Mouse (Mus musculus): ENCODE measurements around the gene Kalrn.

The Kalrn gene

DNA sequence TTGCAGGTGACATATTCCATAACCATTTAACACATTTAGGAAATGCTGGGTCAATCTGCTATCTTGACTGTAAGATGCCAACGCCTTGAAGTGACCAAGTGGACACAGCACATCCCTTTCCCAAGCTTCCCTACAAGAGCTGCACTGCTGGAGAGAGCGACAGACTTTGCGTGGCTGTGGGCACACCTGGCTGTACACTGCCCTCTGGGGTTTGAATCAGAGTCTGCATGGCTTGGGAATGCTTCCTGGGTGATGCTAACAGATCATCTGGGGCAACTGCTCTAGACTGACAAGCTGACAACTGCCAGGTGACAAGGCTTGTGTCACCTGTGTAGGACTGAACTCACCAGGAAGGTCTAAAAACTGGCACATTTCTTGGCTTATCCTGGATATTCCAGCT, 388.6 kb downstream of the Kalrn start:
- no peak for DNase-seq (ENCODE audit: low spot score)

DNA sequence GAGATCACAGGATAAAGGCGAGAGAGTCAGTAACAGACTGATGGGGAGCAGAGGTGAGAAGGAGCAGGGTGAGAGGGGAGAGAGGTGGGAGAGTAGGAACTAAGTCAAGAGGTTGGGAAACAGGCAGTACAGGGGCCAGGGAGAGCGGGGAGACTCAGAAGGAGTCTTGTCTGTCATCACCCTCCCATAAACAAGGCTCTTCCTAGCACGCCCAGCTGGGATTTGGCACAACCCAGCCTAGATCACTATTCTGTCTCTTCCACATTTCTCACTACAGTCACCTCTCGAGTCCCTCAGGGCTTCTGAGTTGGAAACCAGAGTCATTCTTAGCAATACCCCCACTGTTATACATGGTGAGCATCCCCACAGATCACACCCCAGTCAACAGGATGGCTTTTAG, 390.1 kb downstream of the Kalrn start:
- DNase-seq (ENCODE audit: low spot score), result no peak

GRCm38 (mm10) chr16:34175625-34176024, 397.7 kb downstream of the Kalrn start:
- no peak for DNase-seq (ENCODE audit: low spot score)

DNA sequence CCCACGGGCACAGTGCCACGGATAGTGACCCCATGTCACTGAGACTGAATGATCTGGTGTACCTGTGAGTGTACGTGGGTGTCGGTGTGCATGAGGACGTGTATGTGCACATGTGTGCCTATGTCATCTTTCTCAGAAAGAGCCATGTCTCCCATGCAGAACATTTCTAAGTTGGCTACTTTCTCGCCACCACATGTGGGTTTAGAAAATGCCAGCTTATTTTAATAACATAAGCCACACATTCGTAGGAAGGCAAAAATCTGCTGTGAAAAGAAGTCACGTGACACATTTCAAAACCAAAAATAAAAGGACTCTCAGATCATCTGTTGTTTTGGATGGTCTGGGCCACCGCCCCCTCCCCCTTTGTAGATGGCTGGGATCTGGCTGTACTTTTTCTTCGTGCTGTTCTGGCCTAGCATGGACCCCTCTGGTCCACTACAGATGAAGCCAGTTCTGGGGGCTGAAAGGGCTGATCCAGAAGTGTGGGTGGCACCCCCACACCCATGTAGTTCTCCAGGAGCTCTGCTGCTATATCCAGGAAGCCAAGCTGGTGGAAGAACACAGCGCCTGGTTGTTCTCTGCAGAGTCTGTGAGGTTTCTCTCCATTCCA, 400.7 kb downstream of the Kalrn start:
- no peak for DNase-seq (ENCODE audit: low spot score)

GRCm38 (mm10) chr16:34167042-34167441, 406.3 kb downstream of the Kalrn start:
- DNase-seq (ENCODE audit: low spot score), result no peak

- DNase-seq (ENCODE audit: low spot score), result peak; percentile 62
Measured at GRCm38 (mm10) chr16:34163086-34163485, 410.2 kb downstream of the Kalrn start.

- no peak for DNase-seq (ENCODE audit: low spot score)
Measured at GRCm38 (mm10) chr16:34159576-34159975, 413.8 kb downstream of the Kalrn start.

DNA sequence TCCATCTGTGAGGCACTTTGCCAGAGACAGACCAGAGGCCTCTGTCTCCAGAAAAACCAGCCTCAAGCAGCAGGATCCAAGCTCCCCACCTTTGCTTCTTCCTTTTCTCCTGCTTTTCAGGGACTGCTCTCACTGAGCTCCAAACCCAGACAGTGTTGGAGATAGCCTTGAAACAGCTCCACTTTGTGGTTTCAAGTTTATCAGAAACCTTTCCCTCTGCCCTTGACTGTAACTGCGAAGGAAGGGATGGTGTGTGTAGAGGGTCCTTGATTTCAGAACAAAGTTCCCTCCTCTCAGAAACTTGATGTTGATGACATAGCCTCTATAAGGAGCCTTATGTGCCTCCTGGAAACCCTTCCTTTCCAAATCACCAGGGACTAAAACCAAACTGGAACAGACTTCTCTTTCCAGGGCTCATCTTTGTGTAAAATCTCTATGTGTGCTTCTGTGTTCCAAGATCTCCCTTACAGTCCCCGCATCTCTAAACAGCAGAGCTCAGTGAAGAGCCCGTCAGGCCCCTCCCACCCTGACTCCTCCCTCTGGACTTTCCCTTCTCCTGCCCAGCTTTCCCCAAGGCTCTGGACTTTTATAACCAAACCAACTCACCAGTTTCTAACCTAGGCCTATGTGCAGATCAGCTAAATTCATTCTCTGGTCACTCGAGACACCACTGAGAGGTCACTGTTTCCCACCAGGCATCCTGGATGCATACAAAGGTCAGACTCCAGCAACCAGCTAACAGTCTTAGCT, 415.8 kb downstream of the Kalrn start:
- peak; percentile 22 for DNase-seq (ENCODE audit: low spot score)

GRCm38 (mm10) chr16:34155696-34156095, 417.6 kb downstream of the Kalrn start:
- no peak for DNase-seq (ENCODE audit: low spot score)

DNA sequence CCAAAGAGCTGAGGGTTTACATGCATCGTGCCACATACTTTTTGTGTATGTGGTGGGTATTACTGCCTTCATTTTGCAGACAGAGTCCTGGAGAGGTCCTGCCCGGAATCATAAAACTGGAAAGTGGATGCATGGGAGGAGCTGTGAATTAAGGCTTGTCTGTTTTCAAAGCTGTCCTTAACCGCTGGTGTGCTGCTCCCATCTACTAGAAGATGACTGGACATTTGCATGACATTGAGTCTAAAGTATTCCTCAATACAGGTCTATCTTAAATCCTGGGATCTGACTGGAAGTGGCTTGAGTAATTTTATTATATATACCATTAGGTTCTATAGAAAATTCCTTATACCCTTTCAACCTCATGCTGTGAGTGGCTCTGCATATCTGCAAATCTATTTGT, 418.4 kb downstream of the Kalrn start:
- no peak for DNase-seq (ENCODE audit: low spot score)

- no peak for DNase-seq (ENCODE audit: low spot score)
Measured at GRCm38 (mm10) chr16:34151528-34152071, 421.7 kb downstream of the Kalrn start.

- no peak for DNase-seq (ENCODE audit: low spot score)
Measured at GRCm38 (mm10) chr16:34141670-34142069, 431.7 kb downstream of the Kalrn start.

- no peak for DNase-seq (ENCODE audit: low spot score)
Measured at GRCm38 (mm10) chr16:34135074-34135473, 438.3 kb downstream of the Kalrn start.

DNA sequence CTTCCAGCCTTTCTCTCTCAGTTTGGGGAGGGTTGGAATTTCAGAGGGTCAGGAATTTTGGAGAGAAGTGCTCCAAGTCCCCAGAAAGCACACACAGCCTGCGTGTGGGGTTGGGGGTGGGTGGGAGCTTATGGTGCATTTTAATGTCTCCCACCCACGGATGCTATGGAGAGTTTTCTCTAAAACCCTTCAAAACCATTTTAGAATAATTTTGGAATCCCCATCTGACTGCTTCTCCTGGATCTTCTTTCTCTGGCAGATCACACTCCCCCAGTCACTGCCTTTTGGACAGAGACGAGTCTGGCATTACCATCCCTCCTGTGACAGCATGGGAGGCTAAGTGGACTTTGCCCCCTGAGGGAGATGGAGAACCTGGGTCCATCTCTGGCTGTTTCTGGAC, 438.7 kb downstream of the Kalrn start:
- no peak for DNase-seq (ENCODE audit: low spot score)

DNA sequence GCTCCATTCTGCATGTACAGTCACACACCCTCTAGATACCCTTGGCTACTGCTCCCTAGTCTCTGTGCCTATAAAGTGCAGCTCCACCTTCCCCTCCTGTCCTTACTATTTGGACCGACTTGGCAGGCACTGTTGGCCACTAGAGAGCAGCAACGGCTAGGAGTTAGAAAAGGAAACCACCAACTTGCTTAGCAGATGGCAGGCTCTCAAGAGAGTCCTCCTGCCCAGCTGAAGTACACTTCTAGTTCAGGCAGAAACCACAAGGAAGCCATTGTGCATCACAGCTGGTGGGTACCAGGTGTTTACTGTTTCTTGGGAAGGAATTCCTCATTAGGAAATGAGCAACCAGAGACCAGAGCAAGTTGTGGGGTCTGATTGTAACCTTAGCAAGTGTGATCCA, 447.7 kb downstream of the Kalrn start:
- DNase-seq (ENCODE audit: low spot score), result peak; percentile 68

DNA sequence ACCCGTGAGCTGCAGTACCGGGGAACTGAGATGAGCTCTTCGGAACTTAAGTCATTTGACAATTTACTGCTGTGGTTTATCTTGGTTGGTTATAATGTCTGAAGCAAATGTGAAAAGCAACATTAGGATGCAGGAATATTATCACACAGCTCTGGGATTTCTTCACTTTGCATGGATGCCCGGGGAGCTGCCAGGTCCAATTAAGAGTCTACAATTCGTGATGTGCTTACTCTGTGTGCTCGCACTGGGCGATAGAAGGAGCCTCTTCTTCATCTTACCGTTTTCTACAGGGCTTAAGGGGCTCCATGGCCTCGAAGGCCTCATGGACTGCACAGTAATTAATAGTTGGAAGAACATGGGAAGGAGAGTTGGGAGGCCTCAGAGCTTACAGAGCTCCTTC, 450.8 kb downstream of the Kalrn start:
- no peak for DNase-seq (ENCODE audit: low spot score)

- DNase-seq (ENCODE audit: low spot score), result no peak
Measured at GRCm38 (mm10) chr16:34121288-34121687, 452.0 kb downstream of the Kalrn start.

DNA sequence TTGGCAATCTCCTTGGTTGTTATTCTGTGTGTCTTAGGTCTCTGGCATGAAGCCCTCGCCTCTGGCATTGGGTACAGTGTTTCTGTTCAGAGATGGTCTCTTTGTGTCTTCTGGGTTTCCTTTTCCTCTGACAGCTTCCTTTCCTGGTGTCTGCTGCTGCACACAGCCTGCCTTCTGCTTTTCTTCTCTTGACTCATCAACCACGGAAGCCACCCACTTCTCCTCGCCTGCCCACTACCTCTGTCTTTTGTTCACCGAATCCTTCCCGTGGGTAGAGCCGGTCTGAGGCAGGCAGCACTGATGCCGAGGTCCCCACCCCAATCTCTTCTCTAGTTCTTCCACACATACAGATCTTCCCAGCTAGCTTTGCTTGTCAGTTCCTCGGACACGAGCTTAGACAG, 452.5 kb downstream of the Kalrn start:
- DNase-seq (ENCODE audit: low spot score), result no peak

- no peak for DNase-seq (ENCODE audit: low spot score)
Measured at GRCm38 (mm10) chr16:34119844-34120243, 453.5 kb downstream of the Kalrn start.

DNA sequence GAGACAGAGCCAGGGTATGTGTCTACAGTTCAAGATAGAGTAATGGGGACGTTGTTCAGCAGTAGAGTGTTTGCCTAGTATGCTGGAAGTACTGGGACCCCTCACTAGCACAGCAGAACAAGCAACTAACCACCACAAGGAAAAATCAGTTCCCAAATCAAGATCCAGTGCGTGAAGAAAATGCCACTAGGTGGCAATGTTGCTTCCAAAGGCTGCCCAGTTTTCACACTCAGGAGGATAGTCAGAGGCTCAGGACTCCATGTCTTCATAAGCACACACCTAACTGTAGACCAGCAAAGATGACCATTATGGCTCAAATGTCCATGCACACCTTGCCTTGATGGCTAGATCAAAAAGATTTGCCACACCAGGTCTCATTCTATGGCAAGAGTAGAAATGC, 454.0 kb downstream of the Kalrn start:
- DNase-seq (ENCODE audit: low spot score), result no peak

- DNase-seq (ENCODE audit: low spot score), result no peak
Measured at GRCm38 (mm10) chr16:34114665-34115064, 458.7 kb downstream of the Kalrn start.

DNA sequence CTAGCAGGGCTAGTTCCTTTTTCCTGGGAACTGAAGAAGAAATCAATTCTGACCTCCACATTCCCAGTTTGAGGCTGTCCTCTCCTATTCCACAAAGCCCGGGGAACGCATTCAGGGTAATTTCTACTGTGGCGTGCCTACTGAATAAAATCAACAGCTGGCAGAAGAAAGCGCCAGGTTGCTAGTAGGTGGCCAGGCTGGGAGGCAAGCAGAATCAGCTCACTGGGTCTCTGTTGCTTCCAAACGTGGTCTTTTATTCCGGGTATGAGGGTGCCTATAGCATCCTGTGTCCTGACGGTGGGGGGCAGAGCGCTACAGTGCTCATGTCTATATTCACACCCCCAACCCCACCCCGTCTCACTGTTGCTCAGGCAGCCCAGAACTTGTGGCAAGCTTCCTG, 460.2 kb downstream of the Kalrn start:
- no peak for DNase-seq (ENCODE audit: low spot score)

- no peak for DNase-seq (ENCODE audit: low spot score)
Measured at GRCm38 (mm10) chr16:34112490-34112889, 460.8 kb downstream of the Kalrn start.
